ENCODE assay signal across 8 mouse cellular contexts in genomic region chrX:20364391-20365365, GRCm38 (mm10). TPM values are rescaled to one million over a fixed set of nuclear protein-coding genes. Genes with fewer than 3 reads are reported as not detected.
DNase-seq lines count a peak whose midpoint lies in the region; ATAC-seq and TF ChIP-seq lines count a peak whose summit lies in the region.

Rp2 (plus strand) TSS chrX:20364481.

- 18% methylated on average over 35 of the region's 35 CpGs for WGBS in kidney, embryonic 15.5 days

- peak; percentile 90 for DNase-seq in A20 (ENCODE audit: low read depth, low spot score)
- DNase-seq in heart, adult 9 months (ENCODE audit: low spot score in 2 of 2): peak; percentile 80 to 89
- peak; percentile 91 for DNase-seq in liver
- peak; percentile 81 to 86 for DNase-seq in spleen, postnatal 4 days (ENCODE audit: low spot score in 2 of 2)

- no peaks in the 10 kb centered on the region for H3K9me3 ChIP-seq in kidney, embryonic 15.5 days (replicated peaks)

- no peaks in the 10 kb centered on the region for H3K27me3 ChIP-seq in kidney, embryonic 15.5 days

- TF ChIP-seq POLR2A in bone marrow macrophage, adult 2 months (IDR thresholded peaks at IDR 0.05; ENCODE audit: borderline replicate concordance, low read depth, low read length): no peak
- 0 out of 2 replicates have a peak, but pooled peaks have one; percentile 56 for TF ChIP-seq POLR2A in embryonic fibroblast, embryonic 13.5 days (IDR thresholded peaks at IDR 0.05; ENCODE audit: low read depth, low read length)

- peak within 1 kb of the TSS; percentile 82 for H3K27ac ChIP-seq in bone marrow macrophage, adult 2 months (ENCODE audit: insufficient read depth, low read depth, low read length)
- H3K27ac ChIP-seq in embryonic fibroblast, embryonic 13.5 days (ENCODE audit: insufficient read depth, low read length): peak within 1 kb of the TSS; percentile 27
- peak within 1 kb of the TSS; percentile 70 for H3K27ac ChIP-seq in kidney, embryonic 15.5 days

- peak within 1 kb of the TSS; percentile 84 for H3K4me3 ChIP-seq in bone marrow macrophage, adult 2 months (ENCODE audit: insufficient read depth, low read length)
- H3K4me3 ChIP-seq in embryonic fibroblast, embryonic 13.5 days (ENCODE audit: insufficient read depth, low read length): peak within 1 kb of the TSS; percentile 79
- peak within 1 kb of the TSS; percentile 66 for H3K4me3 ChIP-seq in kidney, embryonic 15.5 days (replicated peaks)

- H3K4me1 ChIP-seq in bone marrow macrophage, adult 2 months (ENCODE audit: control insufficient read depth, insufficient read depth, low read length): no peaks in the 10 kb centered on the region
- H3K4me1 ChIP-seq in embryonic fibroblast, embryonic 13.5 days (ENCODE audit: control insufficient read depth, insufficient read depth, low read length): no peaks in the 10 kb centered on the region; the same call in 1 of the 2 replicates
- H3K4me1 ChIP-seq in kidney, embryonic 15.5 days: no peaks in the 10 kb centered on the region

- no peaks in the 10 kb centered on the region for H3K36me3 ChIP-seq in kidney, embryonic 15.5 days

- TF ChIP-seq CTCF in bone marrow macrophage, adult 2 months (IDR thresholded peaks at IDR 0.05; ENCODE audit: low read depth, low read length): no peak
- no peak for TF ChIP-seq CTCF in embryonic fibroblast, embryonic 13.5 days (IDR thresholded peaks at IDR 0.05; ENCODE audit: borderline replicate concordance, insufficient read depth, low read length)

- ATAC-seq in kidney, embryonic 15.5 days (replicated peaks; ENCODE audit: low FRiP score): peak; percentile 99
- ATAC-seq in monocyte, adult 5-6 weeks (replicated peaks; ENCODE audit: insufficient number of reproducible peaks, low FRiP score, low TSS enrichment, poor library complexity, severe bottlenecking): peak; percentile 100

- H3K9ac ChIP-seq in kidney, embryonic 15.5 days: peak within 1 kb of the TSS; percentile 54

- H3K4me2 ChIP-seq in kidney, embryonic 15.5 days: peak within 1 kb of the TSS; percentile 58

RNA-seq across cellular contexts. Expression of gene Rp2, which starts in this region (rescaled TPM):
- 103 and 104 TPM in 2 replicates for polyA plus RNA-seq in bone marrow macrophage, adult 2 months (2012; ENCODE audit: insufficient read depth, insufficient read length, missing spikeins)
- 24.0 and 27.0 TPM in 2 replicates for polyA plus RNA-seq in embryonic fibroblast, embryonic 13.5 days (2011; ENCODE audit: insufficient read length, low read depth, missing spikeins)
- 18.8 and 23.1 TPM in 2 replicates for polyA plus RNA-seq in kidney, embryonic 15.5 days (2015; fragmentation: Nextera tagmentation; extraction: Ambion mirVana)
- 81.6 to 136 TPM (median 123 TPM) in 3 replicates for total RNA-seq in monocyte, adult 5-6 weeks (2017)

Comparison
In these comparisons a context has a peak if more than half of its experiments do, and no peak if none do; other contexts are left out.
1. Peak in every context shown above with its lines: DNase-seq, ATAC-seq, H3K4me3 ChIP-seq and H3K27ac ChIP-seq.
2. H3K27ac ChIP-seq: peak in every context shown above with its lines; median percentile 82 in bone marrow macrophage, adult 2 months; 70 in kidney, embryonic 15.5 days; 27 in embryonic fibroblast, embryonic 13.5 days.